Mouse (Mus musculus) liver, adult (tissue): ENCODE data around the gene Cntd1.

Experiments used
- GATA4 ChIP-seq: IDR thresholded peaks from 2 replicates; pipeline ENCODE4 v1.6.1; 2014; ENCODE audit warnings: mild to moderate bottlenecking, low read length; ENCODE audit not compliant: insufficient replicate concordance

The Cntd1 gene

GRCm38 (mm10) chr11:101278223-101279192 is at the start of gene Cntd1, which contains the start of gene Coa3:
TSS of gene Cntd1 (plus strand) at chr11:101279012.
TSS of gene Coa3 (minus strand) at chr11:101279114.
- no peak for TF ChIP-seq GATA4

GRCm38 (mm10) chr11:101229361-101229900 is 49.4 kb upstream of the Cntd1 start:
- TF ChIP-seq GATA4 = no peak

GRCm38 (mm10) chr11:101230061-101230511 is 48.7 kb upstream of the Cntd1 start:
- no peak for TF ChIP-seq GATA4

GRCm38 (mm10) chr11:101230526-101230925 is 48.3 kb upstream of the Cntd1 start:
- no peak for TF ChIP-seq GATA4

GRCm38 (mm10) chr11:101230991-101231871 is 47.6 kb upstream of the Cntd1 start:
- TF ChIP-seq GATA4 = no peak; the same call in 1 of the 2 replicates

- TF ChIP-seq GATA4 = peak; percentile 96; the same call in 1 of the 2 replicates
Measured at GRCm38 (mm10) chr11:101232010-101232839, 46.6 kb upstream of the Cntd1 start.

GRCm38 (mm10) chr11:101233240-101233639 is 45.6 kb upstream of the Cntd1 start:
- TF ChIP-seq GATA4 = no peak

GRCm38 (mm10) chr11:101234124-101234523 is 44.7 kb upstream of the Cntd1 start:
- no peak for TF ChIP-seq GATA4

- no peak for TF ChIP-seq GATA4
Measured at GRCm38 (mm10) chr11:101235429-101235828, 43.4 kb upstream of the Cntd1 start.

- no peak for TF ChIP-seq GATA4
Measured at GRCm38 (mm10) chr11:101236782-101237181, 42.0 kb upstream of the Cntd1 start.

GRCm38 (mm10) chr11:101238071-101238647 is 40.7 kb upstream of the Cntd1 start:
- TF ChIP-seq GATA4 = no peak

GRCm38 (mm10) chr11:101245071-101245470 is 33.7 kb upstream of the Cntd1 start:
- TF ChIP-seq GATA4 = no peak

- no peak for TF ChIP-seq GATA4
Measured at GRCm38 (mm10) chr11:101245855-101246701, 32.7 kb upstream of the Cntd1 start, which contains the start of gene Ramp2. TSS of gene Ramp2 (plus strand) at chr11:101246028.

- TF ChIP-seq GATA4 = peak; percentile 84; the same call in 1 of the 2 replicates
Measured at GRCm38 (mm10) chr11:101246702-101247012, 32.2 kb upstream of the Cntd1 start.
